Mouse (Mus musculus): ENCODE data around the gene Vcam1. TPM values are rescaled to one million over a fixed set of nuclear protein-coding genes. Genes with fewer than 3 reads are reported as not detected.

Vcam1 gene
- polyA plus RNA-seq, 1 experiment from 2014 or later, result 19.3 TPM

DNA sequence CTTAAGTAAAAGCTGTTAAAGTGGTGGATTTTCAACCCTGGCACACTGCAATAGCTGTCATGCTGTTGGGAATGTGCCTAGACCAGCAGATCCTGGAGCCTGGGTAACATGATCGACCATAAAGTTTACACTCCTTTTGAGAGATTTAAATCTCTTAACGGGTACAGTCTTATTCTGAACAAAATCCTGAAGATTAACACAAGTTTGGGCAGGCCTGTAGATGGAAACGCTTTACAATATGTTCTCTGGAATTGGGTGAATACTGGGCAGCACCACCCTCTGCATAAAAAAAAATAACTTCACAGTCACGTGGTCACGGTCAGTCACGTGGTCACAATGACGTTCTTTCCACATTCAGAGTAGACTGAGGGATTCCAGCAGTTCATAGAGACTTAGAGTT lies 10.3 kb downstream of the Vcam1 start:
- H3K36me3 ChIP-seq (ENCODE audit: control insufficient read depth, insufficient read depth, low read length), result no peaks in the 10 kb centered on the region
- peaks cover 3% of the 10 kb centered on the region; the same call in 1 of the 2 replicates for H3K4me1 ChIP-seq (ENCODE audit: control insufficient read depth, insufficient read depth, low read length)
- no peak overlapping the region for H3K4me2 ChIP-seq (ENCODE audit: low read depth, low read length)
- 77% methylated on average over 7 of the region's 7 CpGs for WGBS
- H3K27me3 ChIP-seq (replicated peaks; ENCODE audit: control insufficient read depth, insufficient read depth, low read length), result no peaks in the 10 kb centered on the region
- H3K9me3 ChIP-seq (ENCODE audit: control insufficient read depth, low read length), result no peaks in the 10 kb centered on the region
- H3K9ac ChIP-seq (ENCODE audit: low read depth, low read length), result no peak overlapping the region
- no peak for ATAC-seq
- H3K4me3 ChIP-seq (ENCODE audit: low read length), result no peak overlapping the region
- H3K27ac ChIP-seq (ENCODE audit: low read length), result no peak overlapping the region

DNA sequence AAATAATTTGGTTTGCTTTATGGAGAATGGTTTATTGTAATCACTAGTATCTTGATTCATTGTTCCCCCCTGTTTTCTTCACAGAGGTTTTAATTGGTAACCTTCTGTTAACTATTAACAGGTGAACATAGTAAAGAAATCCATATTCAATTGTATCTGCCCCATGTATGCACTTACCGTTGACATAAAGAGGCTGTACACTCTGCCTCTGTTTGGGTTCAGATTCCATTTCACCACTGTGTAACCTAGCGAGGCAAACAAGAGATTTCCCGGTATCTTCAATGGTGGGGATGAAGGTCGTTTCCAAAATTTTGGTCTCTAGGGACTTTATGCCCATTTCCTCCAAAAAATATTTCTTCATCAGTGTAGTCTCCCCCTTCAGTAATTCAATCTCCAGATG lies 12.4 kb downstream of the Vcam1 start:
- WGBS, result 59% methylated on average over 4 of the region's 4 CpGs

DNA sequence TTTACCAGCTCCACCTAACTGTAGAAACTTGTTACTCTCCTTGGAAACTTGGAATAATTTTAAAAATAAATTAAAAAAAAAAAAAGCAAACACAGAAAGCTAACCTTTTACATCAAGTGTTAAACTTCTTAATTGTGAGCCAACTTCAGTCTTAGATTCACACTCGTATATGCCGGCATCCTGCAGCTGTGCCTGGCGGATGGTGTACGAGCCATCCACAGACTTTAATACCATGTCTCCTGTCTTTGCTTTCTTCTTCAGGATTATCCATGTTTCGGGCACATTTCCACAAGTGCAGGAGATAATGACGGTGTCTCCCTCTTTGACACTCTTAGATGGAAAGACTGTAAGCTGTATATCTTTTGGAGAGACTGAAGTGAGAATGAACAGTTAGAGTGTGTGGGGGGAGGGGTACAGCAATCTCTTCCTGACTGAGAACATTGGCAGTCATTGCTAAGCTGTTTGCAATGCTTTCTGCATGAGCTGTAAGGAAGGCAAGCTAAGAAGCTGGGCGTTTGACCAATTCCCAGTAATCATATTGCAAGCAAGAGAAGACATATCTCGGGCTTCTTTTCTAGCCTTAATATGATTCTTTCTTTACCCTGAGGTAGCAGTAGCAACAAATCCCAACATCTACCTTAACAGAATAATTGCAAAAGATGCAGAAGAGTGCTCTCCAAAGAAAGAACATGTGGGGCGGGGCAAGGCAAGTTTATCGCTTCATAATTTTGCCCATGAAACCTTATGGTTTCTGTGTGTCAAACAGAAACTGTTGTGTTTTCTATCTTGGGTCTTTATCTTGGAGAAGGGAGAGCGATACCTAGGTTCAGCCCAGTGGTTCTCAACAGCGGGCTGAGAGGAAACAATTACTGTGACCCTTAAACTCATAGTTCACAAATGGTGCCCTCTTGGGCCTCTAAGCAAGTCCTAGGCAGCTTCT lies 15.0 kb downstream of the Vcam1 start:
- peaks cover 8% of the 10 kb centered on the region for H3K4me1 ChIP-seq (ENCODE audit: control insufficient read depth, insufficient read depth, low read length)
- peak; percentile 64; the same call in 1 of the 2 replicates for ATAC-seq
- no peaks in the 10 kb centered on the region for H3K9me3 ChIP-seq (ENCODE audit: control insufficient read depth, low read length)
- no peaks in the 10 kb centered on the region for H3K36me3 ChIP-seq (ENCODE audit: control insufficient read depth, insufficient read depth, low read length)
- no peaks in the 10 kb centered on the region for H3K27me3 ChIP-seq (replicated peaks; ENCODE audit: control insufficient read depth, insufficient read depth, low read length)
- peak overlapping the region; percentile 1; the same call in 1 of the 2 replicates for H3K27ac ChIP-seq (ENCODE audit: low read length)
- no peak overlapping the region for H3K4me2 ChIP-seq (ENCODE audit: low read depth, low read length)
- no peak overlapping the region for H3K4me3 ChIP-seq (ENCODE audit: low read length)
- H3K9ac ChIP-seq (ENCODE audit: low read depth, low read length), result no peak overlapping the region
- 61% methylated on average over 12 of the region's 12 CpGs for WGBS

More for the DNA sequence above, 12.4 kb downstream of the Vcam1 start:
- Histone ChIP-seq H3K4me1 (ENCODE audit: control insufficient read depth, insufficient read depth, low read length) (peaks cover 8% of the 10 kb centered on the region), H3K9me3 (ENCODE audit: control insufficient read depth, low read length) (no peaks in the 10 kb centered on the region), H3K4me3 (ENCODE audit: low read length) (no peak overlapping the region), H3K27ac (ENCODE audit: low read length) (no peak overlapping the region), H3K27me3 (replicated peaks; ENCODE audit: control insufficient read depth, insufficient read depth, low read length) (no peaks in the 10 kb centered on the region), H3K36me3 (ENCODE audit: control insufficient read depth, insufficient read depth, low read length) (no peaks in the 10 kb centered on the region), H3K4me2 (ENCODE audit: low read depth, low read length) (no peak overlapping the region), H3K9ac (ENCODE audit: low read depth, low read length) (no peak overlapping the region)
- no peak for ATAC-seq

DNA sequence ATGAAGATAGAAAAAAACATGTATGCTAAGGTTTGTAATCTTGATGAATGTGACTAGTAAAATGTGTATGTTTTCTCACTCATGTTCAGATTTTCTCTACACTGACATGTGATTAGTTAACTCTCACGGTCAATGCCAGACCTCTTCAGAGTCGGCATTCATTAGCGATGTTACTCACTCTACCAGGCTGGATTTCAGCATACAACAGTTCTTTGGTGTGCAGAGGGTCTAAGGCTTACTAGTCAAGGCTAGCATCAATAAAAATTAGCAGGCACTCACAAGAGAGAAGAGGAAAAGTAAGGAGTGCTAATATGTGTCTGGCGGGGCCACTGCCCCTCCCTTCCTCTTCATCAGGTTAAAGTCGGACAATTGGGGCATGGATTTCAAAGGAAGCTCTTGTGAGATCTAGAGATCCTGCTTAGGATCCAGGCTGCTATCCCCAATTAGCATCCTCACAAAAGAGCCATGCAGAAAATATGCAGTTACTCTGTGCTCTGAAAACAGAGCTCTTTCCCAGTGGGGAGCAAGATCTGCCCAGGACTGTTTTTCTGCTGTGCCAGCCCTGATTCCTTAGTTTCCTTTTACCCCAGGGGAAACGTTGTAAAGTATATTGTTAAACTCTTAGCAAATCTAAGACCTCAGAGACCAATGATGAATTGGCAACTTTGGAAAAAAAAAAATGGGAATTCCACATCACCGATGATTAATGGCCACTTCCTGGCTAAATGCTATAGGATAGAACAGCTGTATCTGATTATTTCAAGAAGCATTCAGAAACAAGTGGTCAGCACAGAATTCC lies 15.8 kb downstream of the Vcam1 start:
- Histone ChIP-seq H3K27ac (ENCODE audit: low read length) (no peak overlapping the region), H3K27me3 (replicated peaks; ENCODE audit: control insufficient read depth, insufficient read depth, low read length) (no peaks in the 10 kb centered on the region), H3K4me3 (ENCODE audit: low read length) (no peak overlapping the region), H3K4me2 (ENCODE audit: low read depth, low read length) (no peak overlapping the region), H3K36me3 (ENCODE audit: control insufficient read depth, insufficient read depth, low read length) (no peaks in the 10 kb centered on the region), H3K4me1 (ENCODE audit: control insufficient read depth, insufficient read depth, low read length) (peaks cover 8% of the 10 kb centered on the region), H3K9ac (ENCODE audit: low read depth, low read length) (no peak overlapping the region), H3K9me3 (ENCODE audit: control insufficient read depth, low read length) (no peaks in the 10 kb centered on the region)
- ATAC-seq, result no peak
- 40% methylated on average over 7 of the region's 7 CpGs for WGBS

DNA sequence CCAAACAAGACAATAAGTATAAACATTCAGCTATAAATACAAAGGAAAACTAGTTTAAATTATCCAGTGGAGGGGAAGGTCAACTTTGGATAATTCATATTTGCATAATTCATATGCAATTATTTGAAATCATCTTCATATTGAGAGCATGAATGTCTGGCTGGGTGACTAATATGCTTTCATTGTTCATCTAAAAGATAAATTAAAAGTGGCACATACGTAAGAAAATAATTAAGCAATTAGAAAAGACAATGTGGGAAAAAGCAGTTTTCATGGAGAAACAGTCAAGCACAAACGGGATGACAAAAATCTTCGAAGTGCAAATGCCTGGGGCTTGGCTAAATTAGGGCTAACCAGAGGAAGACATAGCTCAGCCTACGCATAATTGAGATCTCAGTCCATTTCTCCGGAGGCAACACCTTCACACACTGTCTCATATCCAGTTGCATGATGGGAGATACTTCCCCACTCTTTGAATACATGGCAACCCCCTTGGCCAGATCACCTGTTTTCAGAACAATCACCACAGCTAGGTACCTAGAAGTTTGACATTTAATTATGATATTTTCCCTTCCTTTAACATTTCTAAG lies 16.6 kb downstream of the Vcam1 start:
- WGBS, result 83% methylated on average over 5 of the region's 5 CpGs
- no peaks in the 10 kb centered on the region for H3K36me3 ChIP-seq (ENCODE audit: control insufficient read depth, insufficient read depth, low read length)
- no peak overlapping the region for H3K9ac ChIP-seq (ENCODE audit: low read depth, low read length)
- peaks cover 8% of the 10 kb centered on the region for H3K4me1 ChIP-seq (ENCODE audit: control insufficient read depth, insufficient read depth, low read length)
- H3K9me3 ChIP-seq (ENCODE audit: control insufficient read depth, low read length), result no peaks in the 10 kb centered on the region
- ATAC-seq, result no peak
- no peak overlapping the region for H3K27ac ChIP-seq (ENCODE audit: low read length)
- no peak overlapping the region for H3K4me3 ChIP-seq (ENCODE audit: low read length)
- H3K4me2 ChIP-seq (ENCODE audit: low read depth, low read length), result no peak overlapping the region
- no peaks in the 10 kb centered on the region for H3K27me3 ChIP-seq (replicated peaks; ENCODE audit: control insufficient read depth, insufficient read depth, low read length)

DNA sequence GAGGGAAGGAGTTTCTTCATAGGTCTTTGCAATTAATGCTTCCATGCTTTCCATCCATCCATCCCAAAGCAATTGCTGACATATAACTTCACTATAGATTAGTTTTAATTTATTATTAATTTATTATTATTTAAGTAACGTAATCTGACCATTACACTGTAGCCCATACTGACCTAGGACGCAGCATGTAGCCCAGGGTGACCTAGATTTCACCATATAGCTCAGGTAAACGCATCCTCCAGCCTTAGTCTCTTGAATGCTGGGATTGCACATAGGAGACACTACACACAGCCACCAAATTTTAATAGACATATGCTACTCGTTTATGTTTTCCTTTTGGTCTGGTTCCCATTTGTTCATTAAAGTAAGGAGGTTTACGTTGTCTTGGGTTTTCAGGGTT lies 23.8 kb downstream of the Vcam1 start:
- H3K4me3 ChIP-seq (ENCODE audit: low read length), result no peak overlapping the region
- no peak for ATAC-seq
- WGBS, result 85% methylated on average over 5 of the region's 5 CpGs
- H3K4me2 ChIP-seq (ENCODE audit: low read depth, low read length), result no peak overlapping the region
- peaks cover 3% of the 10 kb centered on the region; the same call in 1 of the 2 replicates for H3K4me1 ChIP-seq (ENCODE audit: control insufficient read depth, insufficient read depth, low read length)
- H3K27me3 ChIP-seq (replicated peaks; ENCODE audit: control insufficient read depth, insufficient read depth, low read length), result no peaks in the 10 kb centered on the region
- no peak overlapping the region for H3K9ac ChIP-seq (ENCODE audit: low read depth, low read length)
- H3K9me3 ChIP-seq (ENCODE audit: control insufficient read depth, low read length), result 0 out of 2 replicates have a peak, but pooled peaks cover 2% of the 10 kb centered on the region
- no peaks in the 10 kb centered on the region for H3K36me3 ChIP-seq (ENCODE audit: control insufficient read depth, insufficient read depth, low read length)
- H3K27ac ChIP-seq (ENCODE audit: low read length), result no peak overlapping the region

DNA sequence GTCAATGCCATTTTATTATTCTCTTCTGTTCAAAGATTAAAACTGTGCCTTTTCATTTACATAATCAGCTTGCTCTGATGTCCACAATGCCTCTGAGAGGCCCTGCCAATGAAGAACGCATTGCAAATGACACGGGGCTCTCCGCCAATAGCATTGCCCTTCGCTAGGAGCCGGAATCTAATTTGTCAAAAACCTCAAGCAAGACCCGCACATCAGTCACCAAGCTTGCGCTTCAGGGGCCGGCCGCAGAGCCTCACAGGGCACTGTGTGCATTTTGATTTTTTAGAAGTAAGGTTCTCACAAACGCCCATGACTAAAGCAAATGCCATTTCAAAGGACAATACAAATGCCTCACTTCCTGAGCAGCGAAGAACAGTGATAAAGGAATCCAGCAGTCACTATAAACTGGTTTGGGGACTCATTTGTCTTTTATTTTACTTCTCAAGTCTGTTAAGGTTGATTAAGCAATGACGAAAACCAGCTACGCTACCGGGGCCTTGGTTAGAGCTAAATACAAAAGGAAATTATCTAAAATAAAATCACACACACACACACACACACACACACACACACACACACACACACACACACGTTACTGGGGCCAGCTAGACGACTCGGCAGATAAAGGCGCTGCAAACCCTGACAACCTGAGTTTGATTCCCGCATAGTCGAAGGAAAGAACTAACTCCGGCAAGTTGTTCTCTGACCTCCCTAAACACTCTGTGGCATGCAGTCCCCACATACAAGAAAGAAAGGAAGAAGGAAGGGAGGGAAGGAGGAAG lies 24.4 kb downstream of the Vcam1 start:
- peak overlapping the region; percentile 36 for H3K4me2 ChIP-seq (ENCODE audit: low read depth, low read length)
- no peaks in the 10 kb centered on the region for H3K27me3 ChIP-seq (replicated peaks; ENCODE audit: control insufficient read depth, insufficient read depth, low read length)
- H3K9ac ChIP-seq (ENCODE audit: low read depth, low read length), result peak overlapping the region; percentile 16; the same call in 1 of the 2 replicates
- H3K4me3 ChIP-seq (ENCODE audit: low read length), result no peak overlapping the region; the same call in 1 of the 2 replicates
- 19% methylated on average over 21 of the region's 21 CpGs for WGBS
- H3K4me1 ChIP-seq (ENCODE audit: control insufficient read depth, insufficient read depth, low read length), result peaks cover 3% of the 10 kb centered on the region; the same call in 1 of the 2 replicates
- no peaks in the 10 kb centered on the region for H3K36me3 ChIP-seq (ENCODE audit: control insufficient read depth, insufficient read depth, low read length)
- 0 out of 2 replicates have a peak, but pooled peaks have one; percentile 36 for ATAC-seq
- H3K9me3 ChIP-seq (ENCODE audit: control insufficient read depth, low read length), result 0 out of 2 replicates have a peak, but pooled peaks cover 2% of the 10 kb centered on the region
- H3K27ac ChIP-seq (ENCODE audit: low read length), result no peak overlapping the region

DNA sequence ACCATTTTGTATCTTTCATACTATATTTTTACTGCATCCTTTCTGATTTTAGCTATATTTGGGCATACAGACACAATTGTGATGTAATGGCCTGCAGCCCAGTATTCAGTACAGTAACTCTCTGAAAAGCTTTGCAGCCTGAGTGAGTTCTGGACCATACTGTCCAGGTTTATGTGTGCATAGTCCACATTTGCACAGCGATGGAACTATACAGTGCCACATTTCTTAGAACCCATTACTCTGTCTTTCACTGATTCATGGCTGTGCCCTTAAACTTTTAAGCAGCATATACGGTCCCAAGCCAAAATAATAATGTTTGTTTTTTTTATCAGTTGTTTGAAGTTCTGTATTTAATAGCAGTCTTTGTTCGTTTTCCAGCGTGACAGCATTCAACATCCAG lies 25.2 kb downstream of the Vcam1 start:
- Histone ChIP-seq H3K9ac (ENCODE audit: low read depth, low read length) (no peak overlapping the region), H3K4me3 (ENCODE audit: low read length) (no peak overlapping the region), H3K36me3 (ENCODE audit: control insufficient read depth, insufficient read depth, low read length) (no peaks in the 10 kb centered on the region), H3K9me3 (ENCODE audit: control insufficient read depth, low read length) (0 out of 2 replicates have a peak, but pooled peaks cover 2% of the 10 kb centered on the region), H3K27ac (ENCODE audit: low read length) (no peak overlapping the region), H3K27me3 (replicated peaks; ENCODE audit: control insufficient read depth, insufficient read depth, low read length) (no peaks in the 10 kb centered on the region), H3K4me1 (ENCODE audit: control insufficient read depth, insufficient read depth, low read length) (peaks cover 3% of the 10 kb centered on the region; the same call in 1 of the 2 replicates), H3K4me2 (ENCODE audit: low read depth, low read length) (no peak overlapping the region)
- no peak for ATAC-seq
- 49% methylated on average over 4 of the region's 4 CpGs for WGBS
